Mouse (Mus musculus): ENCODE measurements around the gene Ccdc6. TPM values are rescaled to one million over a fixed set of nuclear protein-coding genes. Genes with fewer than 3 reads are reported as not detected.

Ccdc6 gene
- total RNA-seq (2021), result 10 to 100 TPM; 77.2 to 80.5 TPM
- long read RNA-seq, experiment 1, full-length matches to known transcripts, result 2 of 15 reads
- long read RNA-seq, experiment 1, partial matches to known transcripts, result 0 of 15 reads
- long read RNA-seq, experiment 1, other reads (novel, unspliced or antisense), result 13 of 15 reads
- long read RNA-seq, experiment 2, partial matches to known transcripts, result 0 of 11 reads
- long read RNA-seq, experiment 2, other reads (novel, unspliced or antisense), result 11 of 11 reads

DNA sequence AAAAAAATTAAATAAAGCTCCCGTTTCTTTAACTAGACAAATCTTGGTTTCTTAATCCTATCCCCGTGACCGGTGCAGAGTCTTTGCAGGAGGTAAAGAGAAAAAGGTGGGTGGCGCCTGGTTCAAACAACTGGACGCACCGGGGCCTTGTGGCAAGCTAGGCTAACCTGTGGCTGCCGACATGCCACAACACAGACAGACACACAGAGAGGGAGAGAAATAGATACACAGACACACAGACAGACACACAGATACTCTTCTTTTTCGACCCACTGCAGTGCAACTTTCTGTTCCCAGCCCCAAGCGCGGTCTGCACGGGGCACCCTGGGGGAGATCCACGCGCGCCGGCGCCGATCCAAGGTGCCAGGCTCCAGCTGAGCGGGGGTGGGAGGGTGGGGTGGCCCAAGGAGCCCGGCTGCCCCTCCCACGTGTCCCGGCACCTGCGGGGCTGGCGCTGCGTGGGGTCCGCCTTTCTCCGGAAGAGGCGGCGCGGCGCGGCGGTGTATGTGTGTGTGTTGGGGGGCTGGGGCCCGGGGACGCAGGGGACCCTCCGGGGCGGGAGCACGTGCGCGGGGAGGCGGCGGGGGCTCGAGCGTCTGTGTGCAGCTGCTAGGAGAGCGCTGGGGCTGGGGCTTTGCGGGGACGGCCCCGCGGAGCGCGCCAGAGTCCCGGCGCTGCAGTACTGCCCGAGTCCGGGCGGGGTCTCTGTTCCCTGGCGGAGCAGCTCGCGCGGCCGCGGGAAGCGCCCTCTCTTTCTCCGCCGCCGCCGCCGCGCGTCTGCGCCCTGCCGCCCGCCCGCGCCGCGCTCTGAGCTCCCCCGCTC lies at the start of gene Ccdc6:
Ccdc6 (plus strand) TSS at position 756 of the 823 bp plus-strand sequence.
- peak; percentile 93 for DNase-seq

- DNase-seq, result no peak
These were observed 47.1 kb upstream of the Ccdc6 start for GRCm38 (mm10) chr10:70049771-70050170.

DNA sequence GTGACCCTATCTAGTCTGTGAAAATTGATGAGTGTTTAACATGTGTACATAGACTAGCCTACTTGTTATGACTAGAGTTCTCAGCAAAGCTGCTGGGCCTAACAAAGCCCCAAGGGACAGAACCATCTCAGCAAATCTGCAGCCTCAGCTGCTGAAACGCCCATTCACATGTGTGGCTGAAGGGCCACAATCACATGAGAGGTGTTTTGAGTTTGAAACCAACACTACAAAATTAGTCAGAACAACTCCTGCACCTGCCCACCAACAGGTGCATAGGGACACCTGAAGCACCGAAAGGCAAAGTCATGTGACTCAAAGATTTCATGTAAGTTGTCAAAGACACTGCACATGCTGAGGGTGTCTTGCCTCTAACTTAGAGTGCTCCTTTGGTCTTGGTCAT lies 41.6 kb upstream of the Ccdc6 start:
- no peak for DNase-seq

DNA sequence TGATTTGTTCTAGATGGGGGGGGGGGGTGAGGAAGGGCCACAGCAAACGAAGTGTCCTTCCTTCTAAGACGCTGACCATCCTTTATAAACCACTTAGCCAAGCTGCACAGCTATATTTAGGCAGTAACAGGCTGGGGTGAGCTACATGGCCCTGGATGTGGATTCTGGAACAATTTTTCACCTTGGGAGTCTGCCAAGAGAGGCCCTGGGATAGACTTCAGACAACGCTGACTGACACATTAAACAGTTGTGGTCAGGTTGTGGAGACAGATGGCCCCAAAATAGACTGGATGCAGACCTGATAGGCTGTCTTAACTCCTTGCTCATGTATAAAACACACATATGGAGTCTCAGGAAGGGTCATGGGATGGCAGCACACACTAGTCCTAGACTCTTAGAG lies 39.9 kb upstream of the Ccdc6 start:
- DNase-seq, result peak; percentile 14

DNA sequence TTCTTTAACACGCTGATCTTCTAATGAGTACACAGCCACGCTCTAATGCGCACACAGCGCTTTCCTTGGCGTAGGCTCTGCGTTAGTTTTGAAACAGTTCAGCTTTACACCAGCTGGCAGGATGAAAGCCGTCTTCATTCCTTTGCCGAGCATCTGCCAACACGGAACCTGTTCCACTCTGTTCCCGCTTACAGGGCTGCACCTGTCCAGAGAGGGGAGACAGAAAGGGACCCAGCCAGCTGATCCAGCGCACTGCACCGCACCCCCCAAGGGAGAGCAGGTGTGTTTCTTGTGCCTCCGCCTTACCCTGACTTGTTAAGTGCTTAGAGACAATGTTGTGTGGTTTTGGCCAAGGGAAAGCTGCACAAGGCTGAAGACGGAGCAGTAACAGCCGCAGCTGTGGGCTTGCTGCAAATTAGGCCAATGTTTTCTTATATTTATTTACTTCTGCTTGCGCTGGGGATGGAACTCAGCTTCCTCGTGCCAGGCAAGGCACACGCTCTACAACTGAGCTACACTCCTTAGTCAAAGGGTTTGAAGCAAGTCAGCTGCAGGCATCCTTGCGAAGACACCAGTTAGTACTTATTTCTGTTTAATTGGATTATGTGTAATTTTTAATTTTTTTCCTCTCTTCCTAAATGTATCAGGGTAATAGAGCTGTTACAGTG lies 36.8 kb upstream of the Ccdc6 start:
- peak; percentile 42 for DNase-seq

DNA sequence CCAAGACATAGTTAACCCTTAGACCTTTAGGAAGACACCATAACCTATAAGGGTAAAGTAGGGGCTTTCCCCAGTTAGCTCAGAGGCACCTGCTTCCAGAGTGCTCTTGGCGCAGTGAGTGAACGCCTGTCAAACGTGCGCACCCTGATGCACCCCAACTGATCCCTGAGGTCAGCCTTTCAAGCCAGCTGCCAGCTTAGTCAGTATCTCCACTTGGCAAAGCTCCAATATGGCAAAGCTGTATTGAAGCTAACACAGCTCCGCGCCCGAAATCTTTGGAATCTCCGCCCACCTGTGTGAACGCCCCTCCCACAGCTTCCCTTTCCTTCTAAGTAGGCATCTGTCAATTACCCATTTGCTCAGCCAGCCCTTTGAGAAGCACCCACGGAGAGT lies 36.2 kb upstream of the Ccdc6 start:
- DNase-seq, result peak; percentile 15

DNA sequence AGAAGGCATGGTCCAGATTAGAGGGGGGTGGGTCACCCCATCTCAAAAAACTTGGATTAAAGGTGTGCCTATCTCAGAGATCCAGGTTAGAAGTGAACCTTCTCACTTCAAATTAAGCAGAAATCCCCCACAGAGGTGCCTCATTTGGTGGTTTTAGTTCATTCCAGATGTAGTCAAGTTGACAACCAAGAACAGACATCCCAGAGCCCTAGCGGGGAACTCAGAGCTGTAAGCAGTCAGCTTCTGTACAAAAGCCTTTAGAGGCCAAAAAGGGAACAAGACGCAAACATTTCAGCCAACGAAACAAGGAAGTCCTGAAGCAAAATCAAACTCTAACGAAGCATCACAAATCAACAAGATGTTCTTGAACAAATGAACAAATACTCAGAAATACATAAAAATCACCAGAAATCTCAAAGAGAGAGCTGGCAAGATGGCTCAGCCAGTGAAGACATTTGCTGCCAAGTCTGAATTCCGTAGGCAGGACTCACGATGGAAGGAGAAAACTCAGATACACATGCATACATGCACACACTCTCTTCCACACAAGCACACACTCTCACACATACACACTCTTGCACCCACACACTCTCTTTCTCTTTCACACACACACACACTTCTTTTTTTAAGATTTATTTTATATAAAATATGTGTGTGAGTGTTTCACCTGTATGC lies 32.9 kb upstream of the Ccdc6 start:
- DNase-seq, result no peak

DNA sequence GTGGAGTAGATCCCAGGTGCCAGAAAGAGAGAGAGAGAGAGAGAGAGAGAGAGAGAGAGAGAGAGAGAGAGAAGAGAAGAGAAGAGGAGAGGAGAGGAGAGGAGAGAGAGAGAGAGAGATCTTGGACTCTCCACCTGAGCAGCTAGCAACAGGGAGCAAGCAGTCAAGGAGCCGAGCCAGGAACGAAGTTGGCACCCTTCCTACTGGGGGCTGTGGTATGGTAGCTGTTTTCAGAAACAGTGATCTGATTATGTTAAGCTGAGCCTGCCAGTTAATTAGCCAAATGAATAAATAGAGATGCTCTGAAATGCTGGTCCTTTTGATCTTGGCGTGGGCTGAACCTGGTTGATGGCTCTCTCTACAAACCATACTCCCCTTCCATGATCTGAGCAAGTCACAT lies 31.7 kb upstream of the Ccdc6 start:
- DNase-seq, result no peak

- no peak for DNase-seq
These were observed 30.3 kb upstream of the Ccdc6 start for GRCm38 (mm10) chr10:70066497-70067168.

- no peak for DNase-seq
These were observed 29.5 kb upstream of the Ccdc6 start for GRCm38 (mm10) chr10:70067169-70068115.

- DNase-seq, result no peak
These were observed 27.6 kb upstream of the Ccdc6 start for GRCm38 (mm10) chr10:70069321-70069720.

DNA sequence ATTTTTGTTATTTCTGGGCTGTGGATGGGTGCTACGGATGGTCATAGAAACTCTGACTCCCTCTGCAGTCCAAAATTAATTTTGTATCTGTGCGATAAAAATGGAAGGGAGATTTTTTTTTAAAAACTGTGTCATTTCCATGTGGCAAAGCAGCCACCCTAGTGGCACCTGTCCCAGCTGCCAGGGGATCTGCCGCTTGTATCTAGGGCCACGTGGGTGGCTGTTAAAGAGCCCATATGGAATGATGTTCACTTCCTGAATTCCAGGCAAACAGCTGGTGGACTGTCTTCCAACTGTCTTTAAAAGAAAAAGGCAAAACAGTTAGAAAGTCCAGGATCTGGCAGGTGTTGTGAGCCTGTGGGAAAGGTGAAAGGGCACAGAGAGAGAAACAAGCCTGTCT lies 25.6 kb upstream of the Ccdc6 start:
- no peak for DNase-seq

DNA sequence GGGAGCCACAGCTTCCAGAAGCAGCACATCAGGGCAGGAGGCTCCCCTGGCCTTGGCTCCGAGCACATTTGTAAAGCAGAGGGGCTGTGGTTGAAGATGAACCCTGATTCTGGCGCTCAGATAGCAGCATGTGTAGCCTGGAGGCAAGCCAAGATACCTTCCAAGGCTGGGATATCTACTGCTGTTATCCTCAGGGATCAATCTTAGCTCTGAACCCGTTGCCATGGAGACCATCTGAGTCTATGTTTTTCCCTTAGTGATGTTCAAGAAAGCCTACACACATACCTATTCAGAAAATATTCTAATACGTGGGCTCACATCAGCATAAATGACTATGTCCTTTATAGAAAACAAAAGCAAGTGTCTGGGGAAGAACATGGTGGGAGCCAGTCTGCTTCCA lies 19.5 kb upstream of the Ccdc6 start:
- DNase-seq, result no peak

DNA sequence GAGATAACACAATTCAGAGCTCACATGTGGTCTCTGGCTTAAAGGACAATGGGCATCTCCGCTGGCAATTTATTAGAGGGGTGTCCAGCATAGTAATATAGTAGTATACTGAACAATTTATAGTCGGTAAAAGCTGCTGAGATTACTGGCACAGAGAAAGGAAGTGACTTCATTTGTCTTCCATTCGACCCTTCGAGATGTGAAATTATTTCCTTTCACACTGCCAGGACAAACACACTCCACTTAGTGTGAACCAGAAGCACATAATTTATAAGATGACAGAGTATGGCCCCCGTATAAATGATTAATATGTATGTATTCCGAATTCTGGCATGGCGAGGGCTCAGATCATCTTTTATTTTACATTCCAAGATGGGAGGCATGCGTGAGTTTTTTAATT lies 16.0 kb upstream of the Ccdc6 start:
- no peak for DNase-seq

DNA sequence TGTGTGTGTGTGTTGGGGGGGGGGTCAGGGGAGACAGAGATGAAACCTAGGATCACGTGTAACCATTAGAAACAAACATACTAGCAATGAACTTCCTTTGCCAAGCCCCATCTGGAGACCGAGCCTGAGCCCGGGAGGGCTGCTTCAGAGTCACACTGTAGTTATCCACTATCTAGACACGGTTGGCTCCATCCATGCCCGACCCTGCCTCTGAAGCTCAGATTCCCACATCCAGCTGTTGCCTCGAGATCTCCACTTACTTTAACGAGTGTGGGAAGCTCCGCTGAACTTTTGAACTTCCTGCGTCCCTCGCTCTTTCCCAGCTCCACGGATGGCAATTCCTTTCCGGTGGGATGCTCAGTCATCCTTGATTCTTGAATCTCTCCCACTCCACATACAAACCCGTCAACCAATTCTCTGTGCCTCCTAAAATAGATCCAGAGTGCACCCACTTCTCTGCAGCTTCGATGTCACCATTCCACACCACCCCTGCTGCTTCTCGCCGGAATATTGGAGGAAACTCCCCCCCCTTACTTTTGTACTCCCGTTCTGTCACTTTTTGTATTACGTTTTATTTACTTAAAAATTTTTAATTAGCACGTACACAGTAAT lies 15.3 kb upstream of the Ccdc6 start:
- DNase-seq, result no peak

DNA sequence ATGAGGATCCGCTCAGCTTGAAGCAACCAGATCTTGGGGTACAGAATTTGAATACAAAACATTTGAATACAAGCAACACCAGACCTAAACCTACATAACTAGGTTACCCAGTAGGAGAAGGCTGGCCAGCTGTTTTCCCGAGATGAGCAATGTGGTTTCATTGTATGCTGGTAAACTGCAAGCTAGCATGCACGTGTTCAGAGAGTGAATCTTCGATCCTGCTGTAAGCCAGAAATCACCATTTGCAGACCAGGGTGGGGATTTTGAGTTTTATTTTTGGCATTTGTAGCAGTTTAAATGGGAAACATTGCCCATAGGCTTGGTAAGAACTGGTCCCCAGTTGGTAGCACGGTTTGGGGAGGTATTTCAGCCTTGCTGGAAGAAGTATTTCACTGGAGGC lies 13.7 kb upstream of the Ccdc6 start:
- DNase-seq, result no peak

DNA sequence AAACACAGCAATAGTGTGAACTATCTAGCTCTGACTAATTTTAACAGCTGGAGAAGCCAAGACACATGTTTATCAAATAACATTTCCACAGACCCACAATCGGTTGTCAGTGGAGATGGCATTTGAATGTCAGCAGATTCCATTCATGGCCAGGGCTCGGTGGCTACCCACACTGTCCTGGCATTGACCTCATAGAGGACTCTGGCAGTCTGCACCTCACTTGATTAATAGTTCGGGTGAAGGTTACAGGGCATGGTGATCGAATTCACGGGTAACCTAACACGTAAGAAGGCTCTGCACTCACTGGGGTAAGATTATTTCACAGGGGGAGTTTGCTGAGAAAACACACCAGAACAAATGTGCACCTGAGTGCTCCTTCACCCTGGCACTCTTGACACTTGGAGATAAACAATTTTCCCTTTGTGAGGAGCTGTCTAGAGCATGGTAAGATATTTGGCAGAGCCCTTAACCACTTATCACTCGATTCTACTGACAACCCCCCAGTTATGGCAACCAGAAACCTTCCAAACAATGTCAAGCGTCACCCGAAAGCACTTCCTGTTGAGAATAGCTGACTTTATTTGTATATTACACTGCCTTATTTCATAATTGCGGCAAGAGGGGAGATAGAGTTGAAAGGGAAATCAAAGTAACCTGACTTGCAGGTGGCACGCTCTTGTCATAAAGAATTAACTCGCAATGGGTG lies 11.5 kb upstream of the Ccdc6 start:
- DNase-seq, result no peak

- no peak for DNase-seq
These were observed 8.1 kb upstream of the Ccdc6 start for GRCm38 (mm10) chr10:70088788-70089187.

GRCm38 (mm10) chr10:70091876-70092462 lies 5.0 kb upstream of the Ccdc6 start:
- DNase-seq, result no peak

GRCm38 (mm10) chr10:70093782-70094181 lies 3.1 kb upstream of the Ccdc6 start:
- no peak for DNase-seq
